Mouse (Mus musculus) midbrain, embryonic 10.5 days (tissue): ENCODE results near the gene Krt222. TPM values are rescaled to one million over a fixed set of nuclear protein-coding genes. Genes with fewer than 3 reads are reported as not detected.
"Not testable (repeated sequence)": the region's sequence is repeated elsewhere in the genome, so short reads cannot be mapped to it uniquely, and the experiment has no call there.

ENCODE experiments used
- DNase-seq: peaks from one replicate; pipeline ENCODE4 v3.0.0-alpha.2; 2017; ENCODE audit warnings: low spot score
- H3K27ac ChIP-seq: fragments of 300-500 bp; sonication (generic); replicated peaks from 2 replicates; pipeline ENCODE4 v1.5.1; 2016; ENCODE audit warnings: mild to moderate bottlenecking
- H3K27me3 ChIP-seq: fragments of 300-500 bp; sonication (generic); 2 replicates; pipeline ENCODE4 v1.6.1; 2016; ENCODE audit warnings: low read depth, mild to moderate bottlenecking; ENCODE audit not compliant: poor library complexity, severe bottlenecking
- H3K36me3 ChIP-seq: fragments of 300-500 bp; sonication (generic); 2 replicates; pipeline ENCODE4 v1.6.1; 2016; ENCODE audit warnings: mild to moderate bottlenecking, moderate library complexity
- H3K4me1 ChIP-seq: fragments of 300-500 bp; sonication (generic); 2 replicates; pipeline ENCODE4 v1.6.1; 2016
- H3K4me3 ChIP-seq: fragments of 300-500 bp; sonication (generic); 2 replicates; pipeline ENCODE4 v1.5.1; 2016; ENCODE audit warnings: mild to moderate bottlenecking, moderate library complexity
- H3K9me3 ChIP-seq: fragments of 300-500 bp; sonication (generic); replicated peaks from 2 replicates; pipeline ENCODE4 v1.6.1; 2016; ENCODE audit warnings: mild to moderate bottlenecking
- WGBS: fragments of 180-500 bp; shearing (Covaris S2); methylation state at CpG from one replicate; pipeline ENCODE4 v1.1.7; 2016; 5-methylcytosine and 5-hydroxymethylcytosine counted together
- polyA plus RNA-seq: library from polyadenylated mRNA; unstranded; fragments of >200 nt; fragmentation: Nextera tagmentation; extraction: Ambion mirVana; gene quantifications from 2 replicates; pipeline ENCODE4 v1.2.1, GENCODE M21; 2016

The Krt222 gene
- polyA plus RNA-seq, 1 experiment from 2014 or later, result 0.12 TPM

GRCm38 (mm10) chr11:99256213-99256612, 12.3 kb upstream of the Krt222 start:
- H3K27ac ChIP-seq, result no peak overlapping the region
- 0 out of 2 replicates have a peak, but pooled peaks cover 3% of the 10 kb centered on the region for H3K4me1 ChIP-seq
- no peaks in the 10 kb centered on the region for H3K27me3 ChIP-seq
- 72% methylated on average over 4 of the region's 4 CpGs for WGBS
- no peak for DNase-seq
- no peaks in the 10 kb centered on the region for H3K36me3 ChIP-seq
- no peaks in the 10 kb centered on the region for H3K9me3 ChIP-seq
- no peak overlapping the region for H3K4me3 ChIP-seq

- H3K9me3 ChIP-seq, result no peaks in the 10 kb centered on the region
- no peaks in the 10 kb centered on the region for H3K27me3 ChIP-seq
- no peak overlapping the region for H3K4me3 ChIP-seq
- no peak overlapping the region for H3K27ac ChIP-seq
- no peak for DNase-seq
- 96% methylated on average over 8 of the region's 8 CpGs for WGBS
- H3K4me1 ChIP-seq, result 0 out of 2 replicates have a peak, but pooled peaks cover 3% of the 10 kb centered on the region
- no peaks in the 10 kb centered on the region for H3K36me3 ChIP-seq
Measured at GRCm38 (mm10) chr11:99255316-99255715, 11.4 kb upstream of the Krt222 start.

GRCm38 (mm10) chr11:99253893-99254292, 10.0 kb upstream of the Krt222 start:
- no peak for DNase-seq
- H3K27ac ChIP-seq, result no peak overlapping the region
- 66% methylated on average over 2 of the region's 2 CpGs for WGBS
- H3K9me3 ChIP-seq, result no peaks in the 10 kb centered on the region
- H3K36me3 ChIP-seq, result no peaks in the 10 kb centered on the region
- H3K4me3 ChIP-seq, result no peak overlapping the region
- H3K4me1 ChIP-seq, result 0 out of 2 replicates have a peak, but pooled peaks cover 3% of the 10 kb centered on the region
- no peaks in the 10 kb centered on the region for H3K27me3 ChIP-seq

- no peaks in the 10 kb centered on the region for H3K27me3 ChIP-seq
- no peak overlapping the region for H3K4me3 ChIP-seq
- H3K36me3 ChIP-seq, result no peaks in the 10 kb centered on the region
- 0 out of 2 replicates have a peak, but pooled peaks cover 3% of the 10 kb centered on the region for H3K4me1 ChIP-seq
- no peak overlapping the region for H3K27ac ChIP-seq
- no peak for DNase-seq
- WGBS, result 85% methylated on average over 8 of the region's 8 CpGs
- no peaks in the 10 kb centered on the region for H3K9me3 ChIP-seq
Measured at GRCm38 (mm10) chr11:99252671-99253070, 8.8 kb upstream of the Krt222 start.

- Histone ChIP-seq H3K4me1 (0 out of 2 replicates have a peak, but pooled peaks cover 3% of the 10 kb centered on the region), H3K4me3 (no peak overlapping the region), H3K27me3 (no peaks in the 10 kb centered on the region), H3K36me3 (no peaks in the 10 kb centered on the region), H3K27ac (no peak overlapping the region), H3K9me3 (no peaks in the 10 kb centered on the region)
- DNase-seq, result no peak
- 79% methylated on average over 3 of the region's 3 CpGs for WGBS
Measured at GRCm38 (mm10) chr11:99250666-99251065, 6.8 kb upstream of the Krt222 start.

GRCm38 (mm10) chr11:99250241-99250640, 6.4 kb upstream of the Krt222 start:
- Histone ChIP-seq H3K27ac (no peak overlapping the region), H3K4me1 (0 out of 2 replicates have a peak, but pooled peaks cover 3% of the 10 kb centered on the region), H3K9me3 (no peaks in the 10 kb centered on the region), H3K27me3 (no peaks in the 10 kb centered on the region), H3K4me3 (no peak overlapping the region), H3K36me3 (no peaks in the 10 kb centered on the region)
- no peak for DNase-seq
- WGBS, result 60% methylated on average over 5 of the region's 5 CpGs

GRCm38 (mm10) chr11:99249115-99249514, 5.2 kb upstream of the Krt222 start:
- no peak overlapping the region for H3K4me3 ChIP-seq
- no peak overlapping the region for H3K27ac ChIP-seq
- no peaks in the 10 kb centered on the region for H3K9me3 ChIP-seq
- peaks cover 4% of the 10 kb centered on the region for H3K4me1 ChIP-seq
- DNase-seq, result no peak
- H3K27me3 ChIP-seq, result no peaks in the 10 kb centered on the region
- H3K36me3 ChIP-seq, result no peaks in the 10 kb centered on the region
- WGBS, result 66% methylated on average over 4 of the region's 4 CpGs

GRCm38 (mm10) chr11:99247916-99248315, 4.0 kb upstream of the Krt222 start:
- no peaks in the 10 kb centered on the region for H3K36me3 ChIP-seq
- DNase-seq, result no peak
- H3K27ac ChIP-seq, result no peak overlapping the region
- H3K27me3 ChIP-seq, result no peaks in the 10 kb centered on the region
- peaks cover 7% of the 10 kb centered on the region for H3K4me1 ChIP-seq
- 95% methylated on average over 4 of the region's 4 CpGs for WGBS
- H3K4me3 ChIP-seq, result no peak overlapping the region
- no peaks in the 10 kb centered on the region for H3K9me3 ChIP-seq

GRCm38 (mm10) chr11:99244519-99244918, 634 bp upstream of the Krt222 start:
- H3K4me1 ChIP-seq, H3K27me3 ChIP-seq, H3K36me3 ChIP-seq, H3K4me3 ChIP-seq, H3K27ac ChIP-seq, H3K9me3 ChIP-seq, DNase-seq: not testable (repeated sequence)
- WGBS, result 50% methylated on average over 3 of the region's 3 CpGs

GRCm38 (mm10) chr11:99243200-99243819, 575 bp downstream of the Krt222 start:
- WGBS, result 82% methylated on average over 3 of the region's 3 CpGs
- H3K36me3 ChIP-seq, result no peaks in the 10 kb centered on the region
- H3K9me3 ChIP-seq, result no peaks in the 10 kb centered on the region
- H3K27me3 ChIP-seq, result no peaks in the 10 kb centered on the region
- H3K27ac ChIP-seq, result 0 out of 2 replicates have a peak overlapping the region, but pooled peaks have one; percentile 38
- peak overlapping the region; percentile 42 for H3K4me3 ChIP-seq
- H3K4me1 ChIP-seq, result peaks cover 7% of the 10 kb centered on the region
- DNase-seq, result no peak

GRCm38 (mm10) chr11:99242056-99242455, 1.8 kb downstream of the Krt222 start:
- DNase-seq, result no peak
- 80% methylated on average over 5 of the region's 5 CpGs for WGBS
- H3K4me3 ChIP-seq, result no peak overlapping the region
- H3K4me1 ChIP-seq, result peaks cover 7% of the 10 kb centered on the region
- no peak overlapping the region for H3K27ac ChIP-seq
- H3K27me3 ChIP-seq, result no peaks in the 10 kb centered on the region
- no peaks in the 10 kb centered on the region for H3K9me3 ChIP-seq
- H3K36me3 ChIP-seq, result no peaks in the 10 kb centered on the region

- H3K9me3 ChIP-seq, result no peaks in the 10 kb centered on the region
- H3K4me1 ChIP-seq, result no peaks in the 10 kb centered on the region
- no peaks in the 10 kb centered on the region for H3K36me3 ChIP-seq
- no peak for DNase-seq
- H3K27me3 ChIP-seq, result no peaks in the 10 kb centered on the region
- H3K27ac ChIP-seq, result no peak overlapping the region
- 77% methylated on average over 14 of the region's 14 CpGs for WGBS
- H3K4me3 ChIP-seq, result no peak overlapping the region
Measured at GRCm38 (mm10) chr11:99238468-99238867, 5.4 kb downstream of the Krt222 start.

GRCm38 (mm10) chr11:99231049-99231816, 12.7 kb downstream of the Krt222 start:
- Histone ChIP-seq H3K4me1 (peaks cover 33% of the 10 kb centered on the region), H3K9me3 (no peaks in the 10 kb centered on the region), H3K27ac (peak overlapping the region; percentile 100), H3K4me3 (peak overlapping the region; percentile 94), H3K36me3 (peaks cover 20% of the 10 kb centered on the region), H3K27me3 (no peaks in the 10 kb centered on the region)
- DNase-seq, result no peak
- 31% methylated on average over 15 of the region's 15 CpGs for WGBS
